Mouse (Mus musculus): Measurements from ENCODE around the gene Zfp941. TPM values are rescaled to one million over a fixed set of nuclear protein-coding genes. Genes with fewer than 3 reads are reported as not detected.
"Not testable (repeated sequence)": the region's sequence is repeated elsewhere in the genome, so short reads cannot be mapped to it uniquely, and the experiment has no call there.

The Zfp941 gene
- polyA plus RNA-seq, 1 experiment from 2014 or later: 8.7 TPM

DNA sequence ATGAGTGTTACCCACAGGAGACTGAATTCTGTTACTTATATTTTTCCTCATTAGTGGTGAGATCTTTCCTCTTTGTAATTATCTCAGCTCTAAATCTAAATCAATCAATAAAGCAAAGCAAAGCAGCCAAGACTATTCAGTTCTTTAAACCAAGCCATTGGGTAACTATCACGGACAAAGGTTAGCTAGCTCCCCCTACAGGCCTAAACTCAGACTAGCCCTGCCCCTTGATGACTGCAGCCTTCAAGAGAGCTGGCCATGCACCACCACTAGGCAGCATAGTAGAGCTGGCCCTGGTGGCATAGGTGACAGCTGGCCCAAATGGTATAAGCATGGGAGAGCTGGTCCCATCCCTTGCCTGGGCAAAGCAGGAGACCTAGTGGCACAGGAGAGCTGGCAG, 16.3 kb downstream of the Zfp941 start:
- H3K9me3 ChIP-seq (replicated peaks): no peaks in the 10 kb centered on the region
- ATAC-seq: no peak
- no peak overlapping the region for H3K4me3 ChIP-seq
- H3K27me3 ChIP-seq: no peaks in the 10 kb centered on the region
- H3K4me2 ChIP-seq: no peak overlapping the region
- 10% methylated on average over 1 of the region's 1 CpGs for WGBS
- peaks cover 6% of the 10 kb centered on the region for H3K36me3 ChIP-seq (ENCODE audit: poor library complexity, severe bottlenecking)
- H3K9ac ChIP-seq: no peak overlapping the region
- H3K27ac ChIP-seq: no peak overlapping the region
- no peaks in the 10 kb centered on the region for H3K4me1 ChIP-seq

DNA sequence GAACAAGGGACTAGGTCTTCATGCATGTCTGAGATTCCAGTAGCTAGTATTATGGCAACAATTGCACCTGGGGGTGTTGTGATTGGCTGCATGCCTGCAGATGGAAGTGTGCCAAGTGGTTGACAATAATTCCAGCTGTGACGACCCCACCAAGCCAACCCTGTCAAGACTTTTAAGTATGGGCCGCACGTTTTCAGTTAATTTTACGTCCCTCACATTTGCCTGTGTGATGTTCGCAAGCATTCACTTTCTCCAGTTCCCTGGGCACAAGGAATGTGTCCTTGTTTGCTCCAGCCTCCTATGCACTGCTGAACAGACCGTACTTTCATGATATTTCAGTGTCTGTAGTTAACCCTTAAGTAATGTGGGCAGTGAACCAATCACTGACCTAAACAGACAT, 19.3 kb downstream of the Zfp941 start:
- no peak overlapping the region for H3K9ac ChIP-seq
- H3K4me2 ChIP-seq: no peak overlapping the region
- 81% methylated on average over 6 of the region's 6 CpGs for WGBS
- no peaks in the 10 kb centered on the region for H3K9me3 ChIP-seq (replicated peaks)
- ATAC-seq: no peak
- no peak overlapping the region for H3K27ac ChIP-seq
- H3K36me3 ChIP-seq (ENCODE audit: poor library complexity, severe bottlenecking): no peaks in the 10 kb centered on the region
- no peaks in the 10 kb centered on the region for H3K27me3 ChIP-seq
- H3K4me1 ChIP-seq: no peaks in the 10 kb centered on the region
- H3K4me3 ChIP-seq: no peak overlapping the region

GRCm38 (mm10) chr7:140798212-140798611, 23.8 kb downstream of the Zfp941 start:
- Histone ChIP-seq H3K9me3 (replicated peaks) (no peaks in the 10 kb centered on the region), H3K4me3 (no peak overlapping the region), H3K9ac (no peak overlapping the region), H3K4me1 (no peaks in the 10 kb centered on the region), H3K36me3 (ENCODE audit: poor library complexity, severe bottlenecking) (no peaks in the 10 kb centered on the region), H3K27me3 (no peaks in the 10 kb centered on the region), H3K27ac (no peak overlapping the region), H3K4me2 (no peak overlapping the region)
- no peak for ATAC-seq
- WGBS: 72% methylated on average over 2 of the region's 2 CpGs

DNA sequence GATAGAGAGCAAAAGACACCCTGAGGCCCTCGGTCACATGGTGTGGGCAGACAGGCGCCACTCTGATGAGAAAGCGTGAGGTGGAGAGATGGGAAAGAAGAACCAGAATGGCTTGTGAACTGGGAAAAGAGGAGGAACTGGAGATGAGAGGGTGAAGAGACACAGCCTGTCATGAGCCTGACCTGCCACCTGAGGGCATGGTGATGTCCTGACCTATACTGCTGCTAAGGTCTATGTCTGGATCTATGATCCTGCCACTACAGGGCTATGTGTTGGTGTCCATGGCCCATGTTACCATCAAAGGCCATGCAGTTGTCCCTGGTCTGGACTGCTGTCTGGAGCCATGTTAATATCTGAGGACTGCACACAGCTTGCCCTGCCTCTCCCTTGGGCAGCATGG, 24.4 kb downstream of the Zfp941 start:
- Histone ChIP-seq H3K4me1 (no peaks in the 10 kb centered on the region), H3K4me3 (no peak overlapping the region), H3K27me3 (no peaks in the 10 kb centered on the region), H3K27ac (no peak overlapping the region), H3K36me3 (ENCODE audit: poor library complexity, severe bottlenecking) (no peaks in the 10 kb centered on the region), H3K4me2 (no peak overlapping the region), H3K9ac (no peak overlapping the region), H3K9me3 (replicated peaks) (no peaks in the 10 kb centered on the region)
- no peak for ATAC-seq
- WGBS: 85% methylated on average over 3 of the region's 3 CpGs

DNA sequence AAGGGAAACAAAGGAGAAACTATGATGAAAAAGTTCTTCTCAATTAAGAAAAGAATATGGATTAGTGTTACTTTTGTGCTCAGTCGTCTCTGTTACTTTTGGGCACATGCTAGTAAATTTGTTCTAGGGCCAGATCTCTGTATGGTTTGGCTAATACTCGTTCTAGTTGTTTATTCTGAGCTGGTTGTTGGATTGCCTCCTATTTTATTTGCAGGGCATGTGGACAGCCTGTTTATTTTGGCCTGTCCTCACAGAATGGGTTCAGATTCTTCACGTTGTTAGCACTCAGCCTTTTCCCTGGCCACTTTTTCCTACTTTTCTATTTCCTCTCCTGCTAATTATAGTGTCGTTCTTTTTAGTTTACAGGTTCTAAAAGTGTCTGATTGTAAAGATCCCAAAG, 28.4 kb downstream of the Zfp941 start:
- no peak overlapping the region for H3K27ac ChIP-seq
- H3K9me3 ChIP-seq (replicated peaks): no peaks in the 10 kb centered on the region
- no peaks in the 10 kb centered on the region for H3K27me3 ChIP-seq
- H3K4me1 ChIP-seq: no peaks in the 10 kb centered on the region
- no peak for ATAC-seq
- H3K4me2 ChIP-seq: no peak overlapping the region
- no peaks in the 10 kb centered on the region for H3K36me3 ChIP-seq (ENCODE audit: poor library complexity, severe bottlenecking)
- no peak overlapping the region for H3K9ac ChIP-seq
- no peak overlapping the region for H3K4me3 ChIP-seq
- 78% methylated on average over 4 of the region's 4 CpGs for WGBS

GRCm38 (mm10) chr7:140788053-140788435, 33.9 kb downstream of the Zfp941 start:
- ATAC-seq: no peak
- H3K9me3 ChIP-seq (replicated peaks): no peaks in the 10 kb centered on the region; the same call in 1 of the 2 replicates
- 85% methylated on average over 7 of the region's 7 CpGs for WGBS

DNA sequence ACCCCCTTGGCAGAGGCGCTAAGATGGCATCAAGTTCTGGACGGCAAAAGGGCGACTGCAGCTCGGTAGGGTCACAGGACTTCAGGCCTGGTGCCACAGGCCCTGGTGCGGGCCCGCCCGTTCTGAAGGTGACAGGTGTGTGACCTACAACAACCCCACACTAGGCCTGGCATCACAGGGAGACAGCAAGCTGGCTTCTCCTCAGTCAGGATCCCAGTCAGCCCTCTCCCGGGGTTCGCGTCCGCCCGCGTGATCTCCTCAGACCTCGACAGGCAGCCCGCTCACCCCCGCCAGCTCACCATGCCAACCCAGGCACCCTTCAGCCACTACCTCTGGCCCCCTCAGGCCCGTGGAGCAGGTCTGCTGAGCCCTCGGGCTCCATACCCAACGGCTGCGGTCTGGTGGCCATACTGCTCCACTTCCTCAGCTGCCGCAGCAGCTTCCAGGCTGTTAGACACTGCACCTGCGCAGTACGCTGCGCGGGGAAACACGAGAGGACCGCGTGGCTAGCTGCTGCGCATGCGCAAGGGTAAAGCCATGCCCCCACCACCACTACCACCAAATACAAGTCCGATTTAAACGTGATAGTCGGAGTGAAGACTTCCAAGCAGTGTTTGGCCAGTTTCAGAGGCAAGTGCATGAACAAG, 34.4 kb downstream of the Zfp941 start, which contains the start of gene Syce1:
TSS of gene Syce1 (minus strand) at position 447 of the 647 bp plus-strand sequence.
- H3K4me3 ChIP-seq: no peak within 1 kb of the TSS
- no peak within 1 kb of the TSS for H3K27ac ChIP-seq
- no peaks in the 10 kb centered on the region for H3K36me3 ChIP-seq (ENCODE audit: poor library complexity, severe bottlenecking)
- H3K4me1 ChIP-seq: no peaks in the 10 kb centered on the region
- no peaks in the 10 kb centered on the region; the same call in 1 of the 2 replicates for H3K9me3 ChIP-seq (replicated peaks)
- no peak within 1 kb of the TSS for H3K4me2 ChIP-seq
- no peaks in the 10 kb centered on the region for H3K27me3 ChIP-seq
- WGBS: 88% methylated on average over 33 of the region's 33 CpGs
- H3K9ac ChIP-seq: no peak within 1 kb of the TSS
- ATAC-seq: no peak

More at GRCm38 (mm10) chr7:140788053-140788435, 33.9 kb downstream of the Zfp941 start:
- H3K36me3 ChIP-seq (ENCODE audit: poor library complexity, severe bottlenecking): no peaks in the 10 kb centered on the region
- no peak overlapping the region for H3K4me2 ChIP-seq
- H3K9ac ChIP-seq: no peak overlapping the region
- H3K27me3 ChIP-seq: no peaks in the 10 kb centered on the region
- H3K4me3 ChIP-seq: no peak overlapping the region
- H3K4me1 ChIP-seq: no peaks in the 10 kb centered on the region
- H3K27ac ChIP-seq: no peak overlapping the region

- ATAC-seq: no peak
- no peak overlapping the region for H3K27ac ChIP-seq
- no peaks in the 10 kb centered on the region for H3K27me3 ChIP-seq
- H3K4me2 ChIP-seq: no peak overlapping the region
- no peaks in the 10 kb centered on the region for H3K9me3 ChIP-seq (replicated peaks)
- H3K36me3 ChIP-seq (ENCODE audit: poor library complexity, severe bottlenecking): no peaks in the 10 kb centered on the region
- no peak overlapping the region for H3K9ac ChIP-seq
- no peak overlapping the region for H3K4me3 ChIP-seq
- 59% methylated on average over 4 of the region's 4 CpGs for WGBS
- no peaks in the 10 kb centered on the region for H3K4me1 ChIP-seq
These were observed 41.4 kb downstream of the Zfp941 start for GRCm38 (mm10) chr7:140780548-140780947.

DNA sequence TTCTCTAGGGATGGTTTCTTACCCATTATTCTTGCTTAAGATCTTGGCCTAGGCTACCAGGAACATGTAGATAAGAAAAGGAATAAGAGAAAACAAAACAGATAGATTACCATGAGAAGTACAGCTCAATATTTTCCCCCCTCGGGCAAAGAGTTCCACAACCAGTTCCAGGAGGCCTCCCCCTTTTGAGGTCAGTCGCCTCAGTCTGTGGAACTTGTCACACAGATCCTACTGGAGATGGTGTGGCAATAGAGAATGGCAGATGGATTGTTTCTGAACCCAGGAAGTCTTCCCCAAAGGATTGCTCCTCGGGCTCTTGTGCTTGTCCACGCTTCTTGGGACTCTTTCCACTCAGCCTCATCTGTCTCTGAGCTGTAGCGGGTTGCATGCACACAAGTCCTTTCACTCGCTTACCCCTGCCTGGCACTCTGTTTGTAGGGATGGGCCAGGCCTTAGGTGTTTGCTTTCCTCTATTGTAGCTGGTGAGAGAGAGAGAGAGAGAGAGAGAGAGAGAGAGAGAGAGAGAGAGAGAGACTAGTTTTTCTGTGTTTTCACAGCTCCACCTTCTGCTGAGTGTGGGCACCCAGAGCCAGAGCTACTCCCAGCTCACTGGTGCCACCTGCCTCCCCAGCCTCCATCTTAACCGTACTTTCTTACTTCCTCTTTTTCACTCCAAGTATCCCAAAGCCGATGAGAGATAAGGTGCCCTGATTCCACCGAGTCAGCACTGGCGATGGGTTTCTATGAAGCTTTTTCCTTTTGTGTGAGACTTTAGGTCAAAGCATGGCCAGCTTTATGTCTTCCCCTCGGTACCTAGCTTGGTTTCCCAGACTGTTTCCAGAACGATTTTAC, 55.9 kb downstream of the Zfp941 start:
- Histone ChIP-seq H3K9ac (no peak overlapping the region), H3K27ac (no peak overlapping the region), H3K4me1 (no peaks in the 10 kb centered on the region), H3K27me3 (no peaks in the 10 kb centered on the region), H3K36me3 (ENCODE audit: poor library complexity, severe bottlenecking) (no peaks in the 10 kb centered on the region), H3K9me3 (replicated peaks) (no peaks in the 10 kb centered on the region), H3K4me3 (no peak overlapping the region), H3K4me2 (no peak overlapping the region)
- no peak for ATAC-seq
- WGBS: 81% methylated on average over 12 of the region's 12 CpGs

GRCm38 (mm10) chr7:140765391-140765790, 56.6 kb downstream of the Zfp941 start:
- 67% methylated on average over 1 of the region's 1 CpGs for WGBS
- ATAC-seq; H3K4me2 ChIP-seq; H3K4me3 ChIP-seq; H3K4me1 ChIP-seq; H3K27ac ChIP-seq; H3K9me3 ChIP-seq (replicated peaks); H3K36me3 ChIP-seq (ENCODE audit: poor library complexity, severe bottlenecking); H3K9ac ChIP-seq; H3K27me3 ChIP-seq: not testable (repeated sequence)

DNA sequence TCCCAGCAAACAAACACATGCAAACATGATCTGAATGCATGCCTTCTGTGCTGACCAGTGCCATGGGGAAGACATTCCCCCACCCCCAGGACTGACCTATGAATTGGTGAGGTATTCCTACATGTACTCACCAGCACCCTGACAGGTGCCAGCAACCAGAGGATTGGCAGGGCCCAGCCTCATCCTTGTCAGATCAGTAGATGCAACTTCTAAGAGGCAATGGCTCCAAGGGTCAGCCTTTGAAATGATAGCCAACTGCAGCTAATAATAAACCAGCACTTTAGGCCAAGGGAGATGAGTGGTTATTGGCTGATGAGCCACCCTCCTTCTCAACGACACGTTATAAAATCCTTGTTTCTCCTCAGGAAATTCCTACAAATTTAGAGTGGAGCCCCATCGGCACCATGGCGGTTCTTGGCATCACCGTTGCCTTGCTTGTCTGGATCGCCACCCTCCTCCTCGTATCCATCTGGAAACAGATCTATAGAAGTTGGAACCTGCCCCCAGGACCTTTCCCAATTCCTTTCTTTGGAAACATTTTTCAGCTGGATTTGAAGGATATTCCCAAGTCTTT, 58.4 kb downstream of the Zfp941 start, which contains the start of gene Cyp2e1:
TSS of gene Cyp2e1 (plus strand) at position 293 of the 574 bp plus-strand sequence.
- no peak within 1 kb of the TSS for H3K4me3 ChIP-seq
- no peak within 1 kb of the TSS for H3K9ac ChIP-seq
- no peaks in the 10 kb centered on the region for H3K4me1 ChIP-seq
- ATAC-seq: no peak
- WGBS: 87% methylated on average over 7 of the region's 7 CpGs
- no peak within 1 kb of the TSS for H3K27ac ChIP-seq
- H3K4me2 ChIP-seq: no peak within 1 kb of the TSS
- no peaks in the 10 kb centered on the region for H3K9me3 ChIP-seq (replicated peaks)
- H3K36me3 ChIP-seq (ENCODE audit: poor library complexity, severe bottlenecking): no peaks in the 10 kb centered on the region
- H3K27me3 ChIP-seq: no peaks in the 10 kb centered on the region

GRCm38 (mm10) chr7:140760647-140761046, 61.3 kb downstream of the Zfp941 start:
- ATAC-seq: no peak
- H3K36me3 ChIP-seq (ENCODE audit: poor library complexity, severe bottlenecking): no peaks in the 10 kb centered on the region
- no peak overlapping the region for H3K4me3 ChIP-seq
- H3K27me3 ChIP-seq: no peaks in the 10 kb centered on the region
- H3K27ac ChIP-seq: no peak overlapping the region
- no peaks in the 10 kb centered on the region for H3K9me3 ChIP-seq (replicated peaks)
- H3K4me1 ChIP-seq: no peaks in the 10 kb centered on the region
- H3K9ac ChIP-seq: no peak overlapping the region
- no peak overlapping the region for H3K4me2 ChIP-seq
